Mouse (Mus musculus): ENCODE data around the gene Phkg2. TPM values are rescaled to one million over a fixed set of nuclear protein-coding genes. Genes with fewer than 3 reads are reported as not detected.

Phkg2 gene
- polyA plus RNA-seq, 1 experiment: 18.3 TPM

DNA sequence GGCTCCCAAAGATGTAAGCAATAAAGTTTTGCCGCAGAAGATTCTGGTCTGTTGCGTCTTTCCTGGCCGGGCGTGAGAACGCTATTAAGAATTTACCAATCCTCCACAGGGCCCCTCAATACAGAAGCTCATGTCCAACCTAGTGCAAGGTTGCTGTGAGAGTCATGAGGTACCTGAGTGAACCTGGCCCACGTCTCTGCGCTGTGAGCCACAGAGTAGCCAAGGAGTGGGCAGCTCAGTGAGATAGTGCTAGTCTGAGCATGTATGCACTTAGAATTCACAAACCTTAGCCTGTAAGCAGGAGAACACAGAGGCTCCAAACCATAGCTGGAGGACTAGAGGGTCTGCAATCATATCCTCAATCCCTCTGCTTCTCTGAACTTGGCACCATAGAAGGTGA is 52.9 kb downstream of the Phkg2 start:
- TF ChIP-seq REST (IDR thresholded peaks at IDR 0.05; ENCODE audit: insufficient read depth, insufficient read length): no peak
- TF ChIP-seq POLR2AphosphoS2 (IDR thresholded peaks at IDR 0.05; ENCODE audit: insufficient read length, low read depth): no peak
- TF ChIP-seq POLR2A (IDR thresholded peaks at IDR 0.05; ENCODE audit: insufficient read length, low read depth): no peak
- TF ChIP-seq SRF (IDR thresholded peaks at IDR 0.05; ENCODE audit: control insufficient read depth, insufficient read length, low read depth): no peak
- TF ChIP-seq TCF3 (IDR thresholded peaks at IDR 0.05; ENCODE audit: insufficient read length, low read depth): no peak
- no peak for TF ChIP-seq MYOD1 (IDR thresholded peaks at IDR 0.05; ENCODE audit: control insufficient read depth in 1 of 3, insufficient read length in 2 of 3, low read depth in 2 of 3)
- no peak for TF ChIP-seq E2F4 (IDR thresholded peaks at IDR 0.05; ENCODE audit: insufficient read depth)
- Histone ChIP-seq H3K27me3 (ENCODE audit: control insufficient read depth, insufficient read depth, insufficient read length) (peaks cover 16% of the 10 kb centered on the region), H3ac (ENCODE audit: control insufficient read depth, insufficient read length) (no peak overlapping the region), H3K4me2 (ENCODE audit: low read depth) (no peak overlapping the region), H3K79me2 (ENCODE audit: control insufficient read depth, insufficient read depth) (no peaks in the 10 kb centered on the region), H3K4me3 (no peak overlapping the region), H3K36me3 (ENCODE audit: control insufficient read depth, insufficient read depth) (no peaks in the 10 kb centered on the region)

DNA sequence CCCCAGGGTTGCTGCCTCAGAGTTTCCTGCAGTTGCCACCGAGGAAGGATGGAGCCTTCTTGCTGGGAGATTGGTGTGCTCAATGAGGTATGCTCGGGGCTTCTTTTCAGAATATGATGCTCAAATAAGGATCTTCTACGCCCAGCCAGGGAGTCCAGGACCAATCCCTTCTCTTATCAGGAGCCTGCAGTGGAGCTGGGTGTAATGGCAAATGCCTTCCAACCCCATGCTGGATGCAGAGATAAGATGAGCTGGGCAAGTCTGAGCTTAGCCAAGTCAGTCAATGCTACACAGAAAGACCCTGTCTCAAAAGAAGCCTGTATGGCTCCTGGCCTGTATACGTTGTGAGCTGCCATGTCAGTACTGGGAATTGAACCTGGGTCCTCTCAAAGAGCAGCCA is 53.3 kb downstream of the Phkg2 start:
- no peaks in the 10 kb centered on the region for H3K36me3 ChIP-seq (ENCODE audit: control insufficient read depth, insufficient read depth)
- no peak overlapping the region for H3K4me2 ChIP-seq (ENCODE audit: low read depth)
- peaks cover 16% of the 10 kb centered on the region for H3K27me3 ChIP-seq (ENCODE audit: control insufficient read depth, insufficient read depth, insufficient read length)
- no peaks in the 10 kb centered on the region for H3K79me2 ChIP-seq (ENCODE audit: control insufficient read depth, insufficient read depth)
- no peak overlapping the region for H3K4me3 ChIP-seq
- no peak for TF ChIP-seq MAX (IDR thresholded peaks at IDR 0.05; ENCODE audit: low read depth)
- TF ChIP-seq REST (IDR thresholded peaks at IDR 0.05; ENCODE audit: insufficient read depth, insufficient read length): no peak
- no peak for TF ChIP-seq POLR2A (IDR thresholded peaks at IDR 0.05; ENCODE audit: insufficient read length, low read depth)
- no peak for TF ChIP-seq TCF3 (IDR thresholded peaks at IDR 0.05; ENCODE audit: insufficient read length, low read depth)
- no peak for TF ChIP-seq E2F4 (IDR thresholded peaks at IDR 0.05; ENCODE audit: insufficient read depth)
- no peak overlapping the region for H3ac ChIP-seq (ENCODE audit: control insufficient read depth, insufficient read length)

DNA sequence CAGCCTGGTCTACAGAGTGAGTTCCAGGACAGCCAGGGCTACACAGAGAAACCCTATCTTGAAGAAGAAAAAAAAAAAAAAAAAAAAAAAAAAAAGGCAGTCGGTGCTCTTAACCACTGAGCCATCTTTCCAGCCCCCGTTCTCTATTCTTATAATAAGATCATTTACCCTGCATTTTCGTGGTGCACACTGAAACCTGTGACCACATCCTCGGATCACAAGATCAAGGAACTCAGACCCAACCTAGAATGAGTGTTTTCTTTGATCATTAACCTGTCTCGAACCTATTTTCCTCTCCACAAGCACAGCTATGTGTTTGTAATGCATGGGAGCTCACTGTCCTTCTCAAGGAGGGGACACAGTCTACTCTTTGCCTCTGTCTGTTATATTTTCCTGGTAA is 55.5 kb downstream of the Phkg2 start:
- H3K4me3 ChIP-seq: no peak overlapping the region
- no peak for TF ChIP-seq CEBPB (IDR thresholded peaks at IDR 0.05; ENCODE audit: insufficient read depth, poor library complexity, severe bottlenecking)
- no peak for TF ChIP-seq TCF12 (IDR thresholded peaks at IDR 0.05; ENCODE audit: insufficient read depth, poor library complexity, severe bottlenecking)
- no peak for TF ChIP-seq POLR2A (IDR thresholded peaks at IDR 0.05; ENCODE audit: insufficient read length, low read depth)
- TF ChIP-seq SRF (IDR thresholded peaks at IDR 0.05; ENCODE audit: control insufficient read depth, insufficient read length, low read depth): no peak
- TF ChIP-seq MAX (IDR thresholded peaks at IDR 0.05; ENCODE audit: low read depth): no peak
- TF ChIP-seq MYOD1 (IDR thresholded peaks at IDR 0.05; ENCODE audit: control insufficient read depth in 1 of 3, insufficient read length in 2 of 3, low read depth in 2 of 3): no peak
- no peak for TF ChIP-seq REST (IDR thresholded peaks at IDR 0.05; ENCODE audit: insufficient read depth, insufficient read length)
- H3K36me3 ChIP-seq (ENCODE audit: control insufficient read depth, insufficient read depth): no peaks in the 10 kb centered on the region
- H3K27me3 ChIP-seq (ENCODE audit: control insufficient read depth, insufficient read depth, insufficient read length): peaks cover 16% of the 10 kb centered on the region
- H3ac ChIP-seq (ENCODE audit: control insufficient read depth, insufficient read length): no peak overlapping the region
- no peaks in the 10 kb centered on the region for H3K79me2 ChIP-seq (ENCODE audit: control insufficient read depth, insufficient read depth)
- H3K4me2 ChIP-seq (ENCODE audit: low read depth): no peak overlapping the region

DNA sequence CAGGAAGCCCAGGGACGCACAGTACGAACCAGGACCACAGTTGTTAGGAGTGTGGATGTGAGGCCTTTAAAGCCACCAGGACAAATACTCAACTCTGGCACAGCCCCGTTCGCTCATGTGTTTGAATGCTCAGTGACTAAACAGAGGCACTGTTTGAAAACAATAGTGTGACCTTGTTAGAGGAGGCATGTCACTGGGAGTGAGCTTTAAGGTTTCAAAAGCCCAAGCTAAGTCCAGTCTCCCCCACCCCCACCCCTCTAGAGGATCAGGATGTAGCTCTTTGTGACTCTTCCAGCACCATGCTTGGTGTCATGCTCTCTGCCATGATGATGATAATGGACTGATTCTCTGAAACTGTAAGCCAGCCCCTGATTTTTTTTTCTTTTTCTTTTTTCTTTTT is 58.3 kb downstream of the Phkg2 start:
- Histone ChIP-seq H3ac (ENCODE audit: control insufficient read depth, insufficient read length) (no peak overlapping the region), H3K4me3 (no peak overlapping the region), H3K36me3 (ENCODE audit: control insufficient read depth, insufficient read depth) (no peaks in the 10 kb centered on the region), H3K27me3 (ENCODE audit: control insufficient read depth, insufficient read depth, insufficient read length) (peaks cover 15% of the 10 kb centered on the region), H3K79me2 (ENCODE audit: control insufficient read depth, insufficient read depth) (no peaks in the 10 kb centered on the region), H3K4me2 (ENCODE audit: low read depth) (no peak overlapping the region)
- TF ChIP-seq MYOG (IDR thresholded peaks at IDR 0.05; ENCODE audit: control insufficient read depth in 1 of 3, insufficient read depth in 1 of 3, insufficient read length in 2 of 3, low read depth in 2 of 3) (no peak), POLR2A (IDR thresholded peaks at IDR 0.05; ENCODE audit: insufficient read length, low read depth) (no peak), E2F4 (IDR thresholded peaks at IDR 0.05; ENCODE audit: insufficient read depth) (no peak), USF1 (IDR thresholded peaks at IDR 0.05; ENCODE audit: low read depth) (no peak), POLR2AphosphoS2 (IDR thresholded peaks at IDR 0.05; ENCODE audit: insufficient read length, low read depth) (no peak)

Other genes with a start within 250 kb of the Phkg2 start
- 17.3 TPM for gene Zfp768, start 227.8 kb upstream of the Phkg2 start, polyA plus RNA-seq (2012; fragmentation: generic; extraction: Trizol)
- 3.6 TPM for gene Zfp747, start 197.3 kb upstream of the Phkg2 start, polyA plus RNA-seq (2012; fragmentation: generic; extraction: Trizol)
- gene 9130019O22Rik, start 186.2 kb upstream of the Phkg2 start, polyA plus RNA-seq (2012; fragmentation: generic; extraction: Trizol): 0.34 TPM
- gene E430018J23Rik, start 179.7 kb upstream of the Phkg2 start, polyA plus RNA-seq (2012; fragmentation: generic; extraction: Trizol): 3.0 TPM
- 1.2 TPM for gene Zfp764, start 166.5 kb upstream of the Phkg2 start, polyA plus RNA-seq (2012; fragmentation: generic; extraction: Trizol)
- gene Zfp688, start 151.3 kb upstream of the Phkg2 start, polyA plus RNA-seq (2012; fragmentation: generic; extraction: Trizol): 11.6 TPM
- 2.1 TPM for gene Zfp689, start 124.2 kb upstream of the Phkg2 start, polyA plus RNA-seq (2012; fragmentation: generic; extraction: Trizol)
- 26.5 TPM for gene Prr14, start 113.7 kb upstream of the Phkg2 start, polyA plus RNA-seq (2012; fragmentation: generic; extraction: Trizol)
- gene Fbrs, start 94.1 kb upstream of the Phkg2 start, polyA plus RNA-seq (2012; fragmentation: generic; extraction: Trizol): 21.2 TPM
- gene Srcap, start 61.4 kb upstream of the Phkg2 start, polyA plus RNA-seq (2012; fragmentation: generic; extraction: Trizol): 18.1 TPM
- 6.8 TPM for gene Gm42715, start 53.8 kb upstream of the Phkg2 start, polyA plus RNA-seq (2012; fragmentation: generic; extraction: Trizol)
- gene Tmem265, start 11.9 kb upstream of the Phkg2 start, polyA plus RNA-seq (2012; fragmentation: generic; extraction: Trizol): not detected
- 6.1 TPM for gene Ccdc189, start 15.3 kb downstream of the Phkg2 start, polyA plus RNA-seq (2012; fragmentation: generic; extraction: Trizol)
- 32.2 TPM for gene Rnf40, start 15.4 kb downstream of the Phkg2 start, polyA plus RNA-seq (2012; fragmentation: generic; extraction: Trizol)
- 6.3 TPM for gene Zfp629, start 42.5 kb downstream of the Phkg2 start, polyA plus RNA-seq (2012; fragmentation: generic; extraction: Trizol)
- 94.7 TPM for gene Bcl7c, start 135.6 kb downstream of the Phkg2 start, polyA plus RNA-seq (2012; fragmentation: generic; extraction: Trizol)
- gene Ctf1, start 139.4 kb downstream of the Phkg2 start, polyA plus RNA-seq (2012; fragmentation: generic; extraction: Trizol): 8.9 TPM
- 0.14 TPM for gene Ctf2, start 158.8 kb downstream of the Phkg2 start, polyA plus RNA-seq (2012; fragmentation: generic; extraction: Trizol)
- gene Fbxl19, start 171.2 kb downstream of the Phkg2 start, polyA plus RNA-seq (2012; fragmentation: generic; extraction: Trizol): 11.9 TPM
- 16.3 TPM for gene Orai3, start 196.5 kb downstream of the Phkg2 start, polyA plus RNA-seq (2012; fragmentation: generic; extraction: Trizol)
- 13.7 TPM for gene Setd1a, start 203.3 kb downstream of the Phkg2 start, polyA plus RNA-seq (2012; fragmentation: generic; extraction: Trizol)
- 1.4 TPM for gene Gm49388, start 212.3 kb downstream of the Phkg2 start, polyA plus RNA-seq (2012; fragmentation: generic; extraction: Trizol)
- 15.0 TPM for gene Hsd3b7, start 227.3 kb downstream of the Phkg2 start, polyA plus RNA-seq (2012; fragmentation: generic; extraction: Trizol)